Mouse (Mus musculus) liver, embryonic 14.5 days (tissue): Measurements from ENCODE around the gene Cyp2t4. TPM values are rescaled to one million over a fixed set of nuclear protein-coding genes. Genes with fewer than 3 reads are reported as not detected.

Experiments
- ATAC-seq: fragments of 200-750 bp; cut with Nextera tagmentation; 2 replicates; pipeline ENCODE4 v1.8.0; 2017; ENCODE audit warnings: moderate number of reproducible peaks, mild to moderate bottlenecking, moderate library complexity; ENCODE audit not compliant: insufficient read depth
- DNase-seq, 3 experiments: peaks; one replicate each; pipeline ENCODE4 v3.0.0-alpha.2; 2012 to 2013; ENCODE audit warnings: low read depth in 3 of 3, low spot score in 3 of 3
- H3K27ac ChIP-seq: fragments of 300-500 bp; sonication (generic); 2 replicates; pipeline ENCODE4 v1.5.1; 2014; ENCODE audit warnings: moderate library complexity, mild to moderate bottlenecking, control low read depth, inconsistent platforms
- H3K27me3 ChIP-seq: fragments of 300-500 bp; sonication (generic); 2 replicates; pipeline ENCODE4 v1.6.1; 2014; ENCODE audit warnings: mild to moderate bottlenecking, low read length, moderate library complexity; ENCODE audit not compliant: control insufficient read depth, insufficient read depth
- H3K36me3 ChIP-seq: fragments of 300-500 bp; sonication (generic); replicated peaks from 2 replicates; pipeline ENCODE4 v1.6.1; 2014; ENCODE audit warnings: low read depth; ENCODE audit not compliant: control insufficient read depth, insufficient read depth
- H3K4me1 ChIP-seq, 2 experiments: fragments of 200-500 bp in 1 of 2; fragments of 300-500 bp in 1 of 2; sonication (generic) in 1 of 2; replicated peaks; 2 replicates each; pipeline ENCODE4 v1.6.1; 2012 to 2014; ENCODE audit warnings: antibody characterized with exemption in 1 of 2, inconsistent platforms in 1 of 2, low read length in 1 of 2; ENCODE audit not compliant: control insufficient read depth in 2 of 2, insufficient read depth in 2 of 2
- H3K4me2 ChIP-seq: fragments of 300-500 bp; sonication (generic); 2 replicates; pipeline ENCODE4 v1.6.1; 2014; ENCODE audit warnings: low read depth, mild to moderate bottlenecking, control low read depth, moderate library complexity
- H3K4me3 ChIP-seq, 2 experiments: fragments of 200-500 bp in 1 of 2; fragments of 300-500 bp in 1 of 2; sonication (generic) in 1 of 2; 2 replicates each; pipeline ENCODE4 v1.5.1; 2012 to 2014; ENCODE audit warnings: low read depth in 2 of 2, low read length in 2 of 2, mild to moderate bottlenecking in 2 of 2, control low read depth in 1 of 2, inconsistent platforms in 1 of 2, moderate library complexity in 1 of 2; ENCODE audit not compliant: insufficient read depth in 1 of 2
- H3K9ac ChIP-seq: fragments of 300-500 bp; sonication (generic); replicated peaks from 2 replicates; pipeline ENCODE4 v1.6.1; 2014; ENCODE audit warnings: mild to moderate bottlenecking, control low read depth, moderate library complexity
- H3K9me3 ChIP-seq: fragments of 300-500 bp; sonication (generic); 2 replicates; pipeline ENCODE4 v1.6.1; 2016; ENCODE audit warnings: low read length, mixed read lengths; ENCODE audit not compliant: control insufficient read depth
- CTCF ChIP-seq: IDR thresholded peaks from 2 replicates; pipeline ENCODE4 v1.5.1; 2016; ENCODE audit warnings: antibody characterized with exemption, low read depth, control low read depth
- EP300 ChIP-seq: IDR thresholded peaks from 2 replicates; pipeline ENCODE4 v1.6.1; 2016; ENCODE audit warnings: antibody characterized with exemption, low read depth
- WGBS: fragments of 180-500 bp; shearing (Covaris S2); extraction: QIAGEN DNeasy Blood & Tissue Kit; methylation state at CpG from one replicate; pipeline ENCODE4 v1.1.7; 2014; ENCODE audit not compliant: insufficient replicate concordance; 5-methylcytosine and 5-hydroxymethylcytosine counted together
- polyA plus RNA-seq, 2 experiments: library from polyadenylated mRNA; depleted of rRNA in 1 of 2; stranded (reverse) in 1 of 2; unstranded in 1 of 2; fragments of >200 nt; fragmentation: Nextera tagmentation in 1 of 2; extraction: Ambion mirVana in 1 of 2; gene quantifications; 2 replicates each; pipeline versions ENCODE4 v1.2.1 to v1.2.3; 2012 to 2014

The Cyp2t4 gene
- polyA plus RNA-seq, 2 experiments, result not detected

DNA sequence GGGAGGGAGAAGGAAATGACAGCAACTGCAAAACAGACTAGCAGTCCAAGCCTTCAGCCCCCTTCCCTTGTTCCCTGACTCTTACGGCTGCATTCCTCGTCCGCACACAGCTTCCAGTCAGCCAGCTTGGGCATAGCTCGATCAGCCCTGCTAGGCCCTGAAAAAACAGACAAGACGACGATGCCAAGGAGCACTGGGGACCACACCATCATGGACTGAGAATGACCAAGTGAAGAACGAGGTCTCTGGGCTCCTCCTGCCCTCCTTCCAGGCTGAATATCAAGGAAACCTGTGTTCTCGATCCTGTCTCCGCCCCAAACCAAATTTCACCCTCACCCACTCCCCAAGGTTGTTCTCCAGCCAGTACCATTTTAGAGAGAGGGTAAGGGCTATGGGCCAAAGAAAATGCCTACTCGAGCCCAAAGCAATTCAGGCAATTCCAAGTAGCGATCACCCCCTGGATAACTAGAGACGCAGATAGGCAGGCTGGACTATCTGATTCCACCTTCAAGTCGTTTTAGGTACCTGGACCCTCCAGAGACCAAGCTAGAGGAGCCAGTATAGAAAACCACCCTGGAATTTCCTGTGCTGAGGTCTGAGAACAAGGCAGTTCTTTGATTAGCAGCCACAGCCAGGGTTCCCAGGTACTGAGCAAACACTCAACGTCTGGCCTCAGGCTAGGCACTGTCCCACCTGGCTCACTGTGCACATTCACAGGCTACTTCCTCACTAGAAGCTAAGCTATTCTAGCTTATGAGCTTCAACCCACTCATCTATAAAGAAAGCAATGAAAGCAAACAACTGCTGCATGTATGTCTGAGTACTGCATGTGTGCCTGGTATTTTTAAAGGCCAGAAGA is 27.6 kb downstream of the Cyp2t4 start, which contains the start of the genes Gm21983 and Mia:
Gene Gm21983, minus strand, starts transcription at position 250 of the 859 bp plus-strand sequence.
Gene Mia, minus strand, starts transcription at position 321 of the 859 bp plus-strand sequence.
- H3K27me3 ChIP-seq, result no peaks in the 10 kb centered on the region
- no peak within 1 kb of the TSS for H3K27ac ChIP-seq
- H3K4me2 ChIP-seq, result no peak within 1 kb of the TSS
- DNase-seq (no peak), ATAC-seq (no peak)
- H3K36me3 ChIP-seq, result peaks cover 9% of the 10 kb centered on the region
- H3K4me3 ChIP-seq, result no peak within 1 kb of the TSS
- no peak within 1 kb of the TSS for H3K9ac ChIP-seq
- H3K4me1 ChIP-seq, result peaks cover 10 to 18% of the 10 kb centered on the region in 2 experiments
- no peaks in the 10 kb centered on the region for H3K9me3 ChIP-seq
- 64% methylated on average over 14 of the region's 14 CpGs for WGBS
- no peak for TF ChIP-seq CTCF
- TF ChIP-seq EP300, result no peak

DNA sequence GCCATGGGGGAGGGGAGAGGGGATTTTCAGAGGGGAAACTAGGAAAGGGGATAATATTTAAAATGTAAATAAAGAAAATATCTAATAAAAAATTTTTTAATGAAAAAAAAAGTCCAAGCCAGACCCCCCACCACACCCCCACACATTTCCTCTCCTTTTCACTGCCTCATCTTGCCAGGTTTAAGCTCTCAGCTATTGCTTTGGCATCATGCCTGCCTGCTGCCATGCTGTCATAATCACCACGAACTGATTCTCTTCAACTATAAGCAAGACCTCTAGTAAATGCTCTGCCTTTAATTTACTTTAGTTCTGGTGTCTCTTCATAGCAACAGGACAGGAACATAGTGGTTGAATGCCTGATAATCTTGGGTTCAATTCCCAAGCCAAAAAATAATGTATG is 29.0 kb downstream of the Cyp2t4 start:
- DNase-seq (no peak), ATAC-seq (no peak)
- WGBS, result 70% methylated on average over 1 of the region's 1 CpGs
- Histone ChIP-seq H3K4me3 (no peak overlapping the region), H3K27me3 (no peaks in the 10 kb centered on the region), H3K9ac (no peak overlapping the region), H3K9me3 (no peaks in the 10 kb centered on the region), H3K4me2 (no peak overlapping the region), H3K36me3 (peaks cover 17% of the 10 kb centered on the region), H3K4me1 (peaks cover 10 to 18% of the 10 kb centered on the region in 2 experiments), H3K27ac (no peak overlapping the region)
- TF ChIP-seq CTCF (no peak), EP300 (no peak)

GRCm38 (mm10) chr7:27184964-27185363 is 31.4 kb downstream of the Cyp2t4 start:
- Histone ChIP-seq H3K27ac (no peak overlapping the region), H3K4me3 (no peak overlapping the region), H3K27me3 (no peaks in the 10 kb centered on the region), H3K4me1 (peaks cover 0 to 3% of the 10 kb centered on the region in 2 experiments; a peak in 1 of 4 replicates), H3K36me3 (peaks cover 34% of the 10 kb centered on the region), H3K9ac (no peak overlapping the region), H3K9me3 (no peaks in the 10 kb centered on the region), H3K4me2 (no peak overlapping the region)
- ATAC-seq (no peak), DNase-seq (peak in 1 of 3 experiments; percentile 30)
- TF ChIP-seq EP300, result no peak
- peak; percentile 88 for TF ChIP-seq CTCF
- WGBS, result 22% methylated on average over 3 of the region's 3 CpGs

DNA sequence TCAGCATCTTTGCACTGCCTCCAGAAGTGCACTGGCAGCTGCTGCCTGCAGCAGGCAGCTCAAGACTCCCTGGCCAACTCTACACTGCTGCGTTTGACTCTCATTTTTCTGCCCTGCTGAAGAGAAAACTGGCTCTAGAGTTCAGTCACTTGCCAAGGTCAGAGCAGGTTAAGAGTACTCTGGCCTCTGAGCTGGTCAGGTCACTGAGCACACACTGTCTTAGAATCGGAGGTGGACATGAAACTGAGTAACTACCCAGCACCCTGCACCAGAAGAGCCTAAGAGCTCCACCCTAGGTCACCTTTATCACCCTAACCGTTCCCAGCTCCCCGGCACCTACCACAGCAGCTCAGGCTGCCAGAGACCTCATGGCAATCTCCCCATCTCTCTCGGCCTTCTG is 32.5 kb downstream of the Cyp2t4 start:
- ATAC-seq, result no peak
- Histone ChIP-seq H3K27ac (no peak overlapping the region), H3K4me3 (no peak overlapping the region), H3K9me3 (no peaks in the 10 kb centered on the region), H3K27me3 (no peaks in the 10 kb centered on the region), H3K36me3 (peaks cover 41% of the 10 kb centered on the region), H3K4me1 (no peaks in the 10 kb centered on the region), H3K9ac (no peak overlapping the region), H3K4me2 (no peak overlapping the region)
- TF ChIP-seq EP300, result no peak
- 74% methylated on average over 5 of the region's 5 CpGs for WGBS
- DNase-seq, result no peak

- 83% methylated on average over 10 of the region's 10 CpGs for WGBS
- H3K36me3 ChIP-seq, result peaks cover 68% of the 10 kb centered on the region
- H3K4me2 ChIP-seq, result no peak overlapping the region
- DNase-seq, result no peak
- ATAC-seq, result no peak
- no peak overlapping the region for H3K9ac ChIP-seq
- H3K4me3 ChIP-seq, result no peak overlapping the region
- peaks cover under 1 to 1% of the 10 kb centered on the region in 2 experiments; a peak in 2 of 4 replicates for H3K4me1 ChIP-seq
- H3K27ac ChIP-seq, result no peak overlapping the region
- TF ChIP-seq CTCF (peak; percentile 58), EP300 (no peak)
- no peaks in the 10 kb centered on the region for H3K27me3 ChIP-seq
- no peaks in the 10 kb centered on the region for H3K9me3 ChIP-seq
Observed at GRCm38 (mm10) chr7:27189271-27189931, 35.9 kb downstream of the Cyp2t4 start.
